Mouse (Mus musculus): ENCODE data around the gene Hfe2. TPM values are rescaled to one million over a fixed set of nuclear protein-coding genes. Genes with fewer than 3 reads are reported as not detected.

The Hfe2 gene
- 0.33 and 4.1 TPM in 2 replicates for polyA plus RNA-seq (2012; rRNA removed)

GRCm38 (mm10) chr3:96524914-96525313, at the start of gene Hfe2:
Gene Hfe2 (plus strand): TSS chr3:96525172.

GRCm38 (mm10) chr3:96557694-96558093, 32.7 kb downstream of the Hfe2 start, which contains the start of gene Txnip:
Gene Txnip (plus strand): TSS chr3:96557957.

GRCm38 (mm10) chr3:96576690-96577541, 51.9 kb downstream of the Hfe2 start, which contains the start of gene Gm16253:
Gene Gm16253 (plus strand): TSS chr3:96576984.

Other genes starting within 250 kb of the Hfe2 start
- gene Fcgr1, start 231.2 kb upstream of the Hfe2 start, polyA plus RNA-seq (2012; rRNA removed): 3.4 and 4.1 TPM in 2 replicates
- not detected in 2 replicates for gene BC107364, start 72.9 kb upstream of the Hfe2 start, polyA plus RNA-seq (2012; rRNA removed)
- 99.4 and 105 TPM in 2 replicates for gene Txnip, start 32.8 kb downstream of the Hfe2 start, polyA plus RNA-seq (2012; rRNA removed)
- gene Gm16253, start 51.8 kb downstream of the Hfe2 start, polyA plus RNA-seq (2012; rRNA removed): not detected in 2 replicates
- 48.2 and 48.9 TPM in 2 replicates for gene Polr3gl, start 69.0 kb downstream of the Hfe2 start, polyA plus RNA-seq (2012; rRNA removed)
- gene Ankrd34a, start 71.5 kb downstream of the Hfe2 start, polyA plus RNA-seq (2012; rRNA removed): 8.9 and 9.6 TPM in 2 replicates
- 85.4 and 88.5 TPM in 2 replicates for gene Lix1l, start 76.0 kb downstream of the Hfe2 start, polyA plus RNA-seq (2012; rRNA removed)
- gene Rbm8a, start 104.8 kb downstream of the Hfe2 start, polyA plus RNA-seq (2012; rRNA removed): 73.4 and 80.8 TPM in 2 replicates
- 50.4 and 51.8 TPM in 2 replicates for gene Pex11b, start 110.2 kb downstream of the Hfe2 start, polyA plus RNA-seq (2012; rRNA removed)
- 0.26 and 0.40 TPM in 2 replicates for gene Gm42957, start 110.3 kb downstream of the Hfe2 start, polyA plus RNA-seq (2012; rRNA removed)
- 5.5 and 12.6 TPM in 2 replicates for gene Itga10, start 120.4 kb downstream of the Hfe2 start, polyA plus RNA-seq (2012; rRNA removed)
- gene Ankrd35, start 145.0 kb downstream of the Hfe2 start, polyA plus RNA-seq (2012; rRNA removed): 1.2 and 2.1 TPM in 2 replicates
- gene Pias3, start 171.2 kb downstream of the Hfe2 start, polyA plus RNA-seq (2012; rRNA removed): 37.4 and 47.6 TPM in 2 replicates
- 8.5 and 10.7 TPM in 2 replicates for gene Nudt17, start 183.4 kb downstream of the Hfe2 start, polyA plus RNA-seq (2012; rRNA removed)
- 45.5 and 49.0 TPM in 2 replicates for gene Polr3c, start 202.5 kb downstream of the Hfe2 start, polyA plus RNA-seq (2012; rRNA removed)
- 42.7 and 46.4 TPM in 2 replicates for gene Rnf115, start 202.5 kb downstream of the Hfe2 start, polyA plus RNA-seq (2012; rRNA removed)